In genomic region chr19:6610051-6610450, GRCm38 (mm10) we compare ENCODE assay signal across 20 mouse cellular contexts.
DNase-seq lines count a peak whose midpoint lies in the region; ATAC-seq and TF ChIP-seq lines count a peak whose summit lies in the region.
"Had no signal": no experiment of that assay in that cellular context is flagged by ENCODE, and none has a peak within 500 bp of the region (broad histone marks: within the 10 kb centered on the region; RNA-seq: fewer than 3 reads in every experiment).

No protein-coding gene starts in this region.

- WGBS in forebrain, postnatal 0 days: 30% methylated on average over 8 of the region's 8 CpGs
- 33% methylated on average over 8 of the region's 8 CpGs for WGBS in forebrain, embryonic 12.5 days
- WGBS in neural tube, embryonic 15.5 days: 19% methylated on average over 8 of the region's 8 CpGs

- no peak for DNase-seq in forebrain, postnatal 0 days
- peak; percentile 18 for DNase-seq in neural tube, embryonic 10.5 days (ENCODE audit: extremely low spot score, low spot score)
- DNase-seq in embryo, embryonic 9.5 days (ENCODE audit: extremely low spot score): peak; percentile 36
- peak; percentile 28 for DNase-seq in retina, postnatal 1 day
- DNase-seq in heart, postnatal 10 days: no peak
- DNase-seq in lung, postnatal 25 days (ENCODE audit: low spot score): no peak
- DNase-seq: cerebellum, adult 18-20 months; cerebellum, postnatal 25 days; gastrocnemius, postnatal 14 days; heart, adult 11 months; liver; thymus, postnatal 25 days had no signal

- peaks cover 14% of the 10 kb centered on the region; the same call in 1 of the 2 replicates for H3K4me1 ChIP-seq in forebrain, postnatal 0 days (ENCODE audit: insufficient read depth)
- H3K4me1 ChIP-seq in forebrain, embryonic 12.5 days: peaks cover 15% of the 10 kb centered on the region
- peaks cover 14% of the 10 kb centered on the region for H3K4me1 ChIP-seq in neural tube, embryonic 15.5 days
- H3K4me1 ChIP-seq: heart, embryonic 12.5 days; stomach, embryonic 15.5 days had no signal

- no peak overlapping the region for H3K4me3 ChIP-seq in forebrain, postnatal 0 days (ENCODE audit: low read depth, low read length)
- H3K4me3 ChIP-seq in forebrain, embryonic 12.5 days (replicated peaks): no peak overlapping the region
- no peak overlapping the region for H3K4me3 ChIP-seq in neural tube, embryonic 15.5 days (replicated peaks)
- H3K4me3 ChIP-seq: forebrain, embryonic 13.5 days; heart, embryonic 12.5 days; layer of hippocampus, adult 2 months; limb, embryonic 10.5 days; stomach, embryonic 15.5 days had no signal

- H3K9me3 ChIP-seq in forebrain, postnatal 0 days (ENCODE audit: low read length): no peaks in the 10 kb centered on the region
- H3K9me3 ChIP-seq in forebrain, embryonic 12.5 days: no peaks in the 10 kb centered on the region
- no peaks in the 10 kb centered on the region for H3K9me3 ChIP-seq in neural tube, embryonic 15.5 days (replicated peaks)
- H3K9me3 ChIP-seq: heart, embryonic 12.5 days; limb, embryonic 10.5 days; stomach, embryonic 15.5 days had no signal

- H3K36me3 ChIP-seq in forebrain, postnatal 0 days (ENCODE audit: insufficient read depth): no peaks in the 10 kb centered on the region
- no peaks in the 10 kb centered on the region for H3K36me3 ChIP-seq in forebrain, embryonic 12.5 days (replicated peaks)
- no peaks in the 10 kb centered on the region for H3K36me3 ChIP-seq in neural tube, embryonic 15.5 days
- H3K36me3 ChIP-seq: heart, embryonic 12.5 days; limb, embryonic 10.5 days; stomach, embryonic 15.5 days had no signal

- 0 out of 2 replicates have a peak, but pooled peaks have one; percentile 12 for ATAC-seq in forebrain, postnatal 0 days
- ATAC-seq in forebrain, embryonic 12.5 days (ENCODE audit: low FRiP score): no peak
- no peak for ATAC-seq in neural tube, embryonic 15.5 days (ENCODE audit: low FRiP score)
- ATAC-seq: forebrain, embryonic 13.5 days; intestine, postnatal 0 days had no signal

- no peak overlapping the region; the same call in 1 of the 2 replicates for H3K9ac ChIP-seq in forebrain, postnatal 0 days
- H3K9ac ChIP-seq in forebrain, embryonic 12.5 days: no peak overlapping the region
- no peak overlapping the region for H3K9ac ChIP-seq in neural tube, embryonic 15.5 days (replicated peaks)
- H3K9ac ChIP-seq: forebrain, embryonic 13.5 days; heart, embryonic 12.5 days; stomach, embryonic 15.5 days had no signal

- TF ChIP-seq CTCF in forebrain, postnatal 0 days (IDR thresholded peaks at IDR 0.05; ENCODE audit: low read depth): no peak

- intact Hi-C loops in heart, postnatal 10 days (cut with DNase I): no loop called here

- no peaks in the 10 kb centered on the region for H3K27me3 ChIP-seq in forebrain, postnatal 0 days (ENCODE audit: insufficient read depth, low read length)
- H3K27me3 ChIP-seq in forebrain, embryonic 12.5 days: no peaks in the 10 kb centered on the region
- no peaks in the 10 kb centered on the region for H3K27me3 ChIP-seq in neural tube, embryonic 15.5 days (replicated peaks)
- H3K27me3 ChIP-seq: forebrain, embryonic 13.5 days; heart, embryonic 12.5 days; stomach, embryonic 15.5 days had no signal

- H3K27ac ChIP-seq in forebrain, postnatal 0 days (ENCODE audit: low read depth, low read length): no peak overlapping the region
- H3K27ac ChIP-seq in forebrain, embryonic 12.5 days: no peak overlapping the region
- no peak overlapping the region for H3K27ac ChIP-seq in neural tube, embryonic 15.5 days (replicated peaks)
- H3K27ac ChIP-seq: forebrain, embryonic 13.5 days; layer of hippocampus, adult 2 months; limb, embryonic 10.5 days; stomach, embryonic 15.5 days had no signal

- no peak overlapping the region for H3K4me2 ChIP-seq in forebrain, postnatal 0 days (ENCODE audit: low read depth)
- H3K4me2 ChIP-seq in forebrain, embryonic 12.5 days: no peak overlapping the region
- H3K4me2 ChIP-seq in neural tube, embryonic 15.5 days: no peak overlapping the region
- H3K4me2 ChIP-seq: forebrain, embryonic 13.5 days; heart, embryonic 12.5 days; stomach, embryonic 15.5 days had no signal

Comparison
In these comparisons a context has a peak if more than half of its experiments do, and no peak if none do; other contexts are left out.
1. DNase-seq: peak in neural tube, embryonic 10.5 days (single experiment), embryo, embryonic 9.5 days (single experiment) and retina, postnatal 1 day (single experiment); none in forebrain, postnatal 0 days (single experiment), heart, postnatal 10 days (0 of 2) and lung, postnatal 25 days (single experiment).